Mouse (Mus musculus) c-Kit-positive CD71-positive TER-119-positive erythroid progenitor cells, embryonic 14.5 days (primary cell): ENCODE measurements at regions not wholly inside any gene's neighbourhood (a gene's known extent, or its start where the extent isn't known, plus 50 kb on each side); places are given as distances from the start of the nearest gene placed in this dataset.

Experiments
- DNase-seq: peaks from one replicate; pipeline ENCODE4 v3.0.0-alpha.2; 2013; ENCODE audit warnings: low spot score

DNA sequence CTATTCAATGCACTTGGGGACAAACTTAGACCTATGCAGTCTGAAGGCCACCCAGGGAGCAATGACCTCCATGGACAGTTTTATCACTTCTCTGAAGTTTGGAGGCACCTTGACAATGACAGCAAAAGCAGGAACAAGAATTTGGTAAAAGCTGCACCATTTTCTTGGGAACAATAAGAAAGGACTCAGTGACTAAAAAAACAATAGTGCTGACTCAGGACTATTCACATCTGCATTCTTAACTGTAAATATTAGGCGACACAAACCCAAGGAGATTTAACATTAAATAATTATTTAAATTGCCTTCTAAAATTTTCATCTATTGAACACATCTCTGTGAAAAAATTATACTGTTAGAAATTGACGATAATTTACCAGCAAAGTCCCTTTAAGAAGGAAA lies 356.2 kb downstream of the Nup35 start:
- DNase-seq = no peak

DNA sequence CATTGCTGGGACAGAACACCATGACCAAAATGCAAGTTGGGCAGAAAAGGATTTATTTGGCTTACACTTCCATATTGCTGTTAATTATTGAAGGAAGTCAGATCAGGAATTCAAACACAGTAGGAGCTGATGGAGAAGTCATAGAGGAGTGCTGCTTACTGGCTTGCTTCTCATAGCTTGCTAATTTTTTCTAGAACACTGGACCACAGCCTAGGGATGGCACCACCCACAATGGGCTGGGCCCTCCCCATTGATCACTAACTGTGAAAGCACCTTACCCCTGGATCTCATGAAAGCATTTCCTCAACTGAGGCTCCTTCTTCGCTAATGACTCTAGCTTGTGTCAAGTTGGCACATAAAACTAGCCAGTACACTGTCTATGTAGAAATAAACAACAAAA lies 381.3 kb downstream of the Nup35 start:
- DNase-seq = no peak

DNA sequence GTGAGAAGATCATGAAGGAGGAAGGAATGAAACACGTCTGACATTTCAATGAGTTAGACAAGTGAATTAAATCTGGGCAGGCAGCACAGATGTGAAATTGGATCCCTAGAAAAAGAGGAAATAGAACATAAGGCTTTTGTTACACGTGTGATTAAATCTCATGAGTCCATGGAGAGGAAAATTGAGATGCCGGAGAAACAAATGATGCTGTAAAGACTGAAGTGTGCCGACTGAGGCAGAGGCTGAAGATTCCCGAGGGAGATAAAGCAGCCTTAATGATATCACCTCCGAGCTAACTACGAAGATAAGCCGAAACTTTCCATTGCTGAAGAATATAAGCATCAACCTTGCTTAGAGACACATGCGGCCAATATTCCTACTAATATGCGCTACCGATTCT lies 390.0 kb downstream of the Nup35 start:
- no peak for DNase-seq

DNA sequence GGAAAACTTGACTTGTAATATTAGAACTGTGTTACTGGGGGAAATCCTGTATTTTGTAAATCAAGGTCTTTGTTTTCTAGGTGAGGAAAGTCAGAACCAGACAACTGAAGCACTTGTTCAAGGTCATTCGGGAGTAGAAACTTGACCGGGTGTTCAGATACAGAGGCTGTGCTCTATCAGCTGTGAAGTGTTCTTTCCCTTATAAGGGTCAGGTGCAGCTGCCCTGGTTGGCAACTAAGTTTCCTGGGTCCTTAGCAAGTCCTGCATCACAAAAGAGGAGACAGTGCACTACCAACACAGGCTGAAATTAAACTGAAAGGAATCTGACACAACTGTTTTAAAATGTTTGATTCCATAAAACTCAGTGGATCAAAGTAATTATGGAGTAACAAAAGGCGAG lies 406.6 kb downstream of the Nup35 start:
- no peak for DNase-seq
